Mouse (Mus musculus): ENCODE measurements around the gene Cntf. TPM values are rescaled to one million over a fixed set of nuclear protein-coding genes. Genes with fewer than 3 reads are reported as not detected.

Gene Cntf
- 1 to 10 TPM; 4.4 to 4.5 TPM for total RNA-seq (2021)
- long read RNA-seq, experiment 1 = 0 reads
- long read RNA-seq, experiment 2 = 0 reads

DNA sequence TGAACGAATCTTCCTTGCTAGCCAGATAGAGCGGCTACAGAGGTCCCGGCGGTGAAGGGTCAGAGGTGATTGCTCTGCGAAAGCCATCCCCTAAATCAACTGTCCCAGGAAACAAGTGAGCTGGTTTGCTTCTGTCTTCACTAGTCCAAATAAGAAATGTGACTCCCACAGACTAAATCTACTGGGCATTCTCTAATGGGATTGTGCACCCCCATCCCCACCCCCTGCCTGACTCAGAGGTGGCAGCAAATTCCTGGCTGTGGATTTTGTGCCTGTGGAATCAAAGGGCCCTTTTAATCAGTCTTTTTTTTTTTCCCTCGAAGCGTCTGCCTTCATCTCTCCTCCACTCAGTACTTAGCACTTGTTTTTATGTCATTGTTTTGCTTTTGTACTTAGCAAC is at the start of gene Cntf:
Gene Cntf, minus strand, starts transcription at position 325 of the 400 bp plus-strand sequence.
- no peak for DNase-seq (ENCODE audit: low spot score in 2 of 2)

DNA sequence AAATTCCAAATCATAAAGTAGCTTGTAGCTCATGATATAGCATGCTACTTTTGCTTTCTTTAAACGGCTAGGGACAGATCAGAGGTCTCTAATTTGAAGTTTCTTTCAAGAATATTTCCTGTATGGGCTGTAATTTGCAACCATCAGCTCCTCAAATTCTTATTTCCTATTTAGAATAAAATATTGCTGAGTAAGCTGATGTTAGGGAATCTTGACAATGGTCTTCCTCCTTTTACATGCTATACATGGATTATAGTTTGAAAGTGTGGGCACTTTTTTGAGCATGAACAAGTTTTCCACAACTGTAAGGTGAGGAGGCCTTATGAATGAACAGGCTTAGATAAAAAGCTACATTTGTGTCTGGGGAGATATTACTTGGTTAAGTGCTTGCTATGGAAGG is 48.5 kb upstream of the Cntf start:
- DNase-seq (ENCODE audit: low spot score in 2 of 2) = no peak

DNA sequence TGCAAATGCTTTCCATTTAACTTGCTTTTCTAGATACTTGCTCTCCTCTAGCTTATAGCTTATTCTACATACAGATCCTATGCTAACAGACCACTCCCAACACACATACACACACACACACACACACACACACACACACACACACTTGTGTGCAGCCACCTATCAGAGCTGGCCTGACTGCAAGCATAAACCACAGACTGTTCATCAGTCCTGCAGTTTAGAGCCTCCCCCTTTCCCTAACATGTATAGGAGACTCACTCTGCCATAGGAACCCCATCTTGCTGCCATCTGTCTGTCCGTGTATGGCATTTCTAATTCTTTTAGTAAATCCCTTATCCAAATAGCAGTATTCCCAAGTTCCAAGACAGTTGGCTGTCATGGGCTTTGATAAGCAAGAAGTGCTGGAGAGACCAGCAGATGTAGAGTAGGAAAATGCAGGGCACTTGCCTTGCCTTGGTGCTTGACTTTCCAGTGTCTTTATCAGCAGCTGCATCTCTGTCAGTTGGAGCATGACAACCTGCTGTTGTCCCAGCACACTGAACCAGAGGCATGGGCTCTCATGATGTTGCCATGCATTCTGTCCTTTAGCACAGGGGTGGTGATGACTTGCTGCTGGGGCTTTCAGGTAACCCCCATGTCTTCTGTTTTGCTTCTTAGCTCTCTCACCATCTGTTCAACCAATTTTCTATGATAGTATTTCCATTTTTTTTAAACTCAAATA is 47.4 kb upstream of the Cntf start:
- no peak for DNase-seq (ENCODE audit: low spot score in 2 of 2)

DNA sequence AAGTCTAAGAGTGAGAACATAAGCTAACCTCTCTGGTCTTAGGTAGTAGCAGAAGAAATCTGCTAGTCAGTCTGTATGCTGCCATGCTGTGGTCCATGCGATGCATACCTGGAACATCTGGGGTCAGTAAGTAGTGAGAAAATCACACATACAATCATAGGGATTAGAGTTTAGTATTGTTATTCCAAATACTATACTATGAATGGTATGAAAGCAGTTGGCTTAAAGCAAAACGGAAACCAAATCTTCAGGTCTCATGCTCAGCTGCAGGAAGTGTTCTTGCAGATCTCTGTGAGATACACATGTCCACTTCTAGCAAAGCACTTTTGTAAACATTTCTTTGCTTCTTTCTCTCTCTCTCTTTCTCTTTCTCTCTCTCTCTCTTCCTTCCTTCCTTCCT is 40.8 kb upstream of the Cntf start:
- no peak for DNase-seq (ENCODE audit: low spot score in 2 of 2)

DNA sequence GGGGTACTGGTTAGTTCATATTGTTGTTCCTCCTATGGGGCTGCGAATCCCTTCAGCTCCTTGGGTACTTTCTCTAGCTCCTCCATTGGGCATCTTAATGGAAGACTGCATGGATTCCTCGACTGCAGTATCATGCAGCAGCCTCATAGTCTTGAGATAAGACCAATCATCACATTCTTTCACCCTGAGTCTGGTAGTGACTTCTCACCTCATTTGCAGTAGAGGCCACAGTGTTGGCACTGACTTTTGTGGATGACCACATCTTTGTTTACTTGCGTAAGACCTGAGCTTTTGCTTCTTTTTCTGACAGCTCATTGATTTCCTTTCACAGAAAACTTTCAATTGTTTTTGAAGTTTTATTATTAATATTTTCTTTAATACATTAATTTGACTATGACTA is 40.3 kb upstream of the Cntf start:
- DNase-seq (ENCODE audit: low spot score in 2 of 2) = no peak

DNA sequence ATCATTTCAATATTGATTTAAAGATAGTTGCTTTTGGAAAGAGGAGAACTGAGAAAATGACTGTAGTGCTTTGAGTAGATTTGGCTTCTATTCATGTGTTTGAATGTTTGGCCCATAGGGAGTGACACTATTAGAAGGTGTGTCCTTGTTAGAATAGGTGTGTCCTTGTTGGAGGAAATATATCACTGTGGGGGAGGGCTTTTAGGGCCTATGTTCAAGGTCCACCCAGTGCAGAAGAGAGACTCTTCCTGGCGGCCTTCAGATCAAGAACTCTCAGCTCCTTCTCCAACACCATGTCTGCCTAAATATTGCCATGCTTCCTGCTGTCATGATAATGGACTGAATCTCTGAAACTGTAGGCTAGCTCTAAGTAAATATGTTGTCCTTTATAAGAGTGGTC is 38.8 kb upstream of the Cntf start:
- DNase-seq (ENCODE audit: low spot score in 2 of 2) = no peak

DNA sequence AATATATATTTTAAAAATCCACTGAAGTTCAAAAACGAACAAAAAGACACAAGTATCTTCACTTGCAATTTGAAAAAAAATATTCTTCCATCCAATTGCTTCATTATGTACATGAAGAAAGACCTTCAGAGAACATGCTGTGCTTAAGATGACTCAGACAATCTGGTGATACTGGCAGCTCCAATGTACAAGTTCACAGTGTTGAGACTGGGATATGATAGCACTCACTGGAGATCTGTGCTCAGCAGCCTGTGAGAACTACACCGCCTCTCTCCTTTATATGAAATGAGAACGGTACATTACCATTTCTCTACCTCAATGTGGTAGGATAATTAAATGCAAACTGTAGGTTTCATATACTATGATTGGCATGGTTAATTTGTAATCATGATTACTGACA is 37.4 kb upstream of the Cntf start:
- no peak for DNase-seq (ENCODE audit: low spot score in 2 of 2)

DNA sequence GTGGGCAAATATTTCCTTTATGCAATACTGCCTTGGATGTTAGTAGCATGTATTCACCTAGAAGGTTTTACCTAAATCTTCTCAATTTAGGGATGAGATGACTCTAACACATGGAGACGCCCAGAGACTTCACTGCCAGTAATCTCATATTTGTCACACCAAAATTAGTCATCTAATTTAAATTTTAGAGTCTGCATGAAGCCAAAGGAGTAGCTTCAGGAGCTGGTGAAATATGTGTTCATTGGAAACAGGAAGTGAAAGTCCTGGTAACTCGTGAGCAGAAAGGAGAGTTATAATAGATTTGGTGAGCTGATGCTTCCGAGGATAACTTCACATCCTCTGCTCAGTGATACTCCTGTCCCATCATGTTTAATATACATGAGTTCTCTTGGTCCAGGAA is 35.6 kb upstream of the Cntf start:
- no peak for DNase-seq (ENCODE audit: low spot score in 2 of 2)

DNA sequence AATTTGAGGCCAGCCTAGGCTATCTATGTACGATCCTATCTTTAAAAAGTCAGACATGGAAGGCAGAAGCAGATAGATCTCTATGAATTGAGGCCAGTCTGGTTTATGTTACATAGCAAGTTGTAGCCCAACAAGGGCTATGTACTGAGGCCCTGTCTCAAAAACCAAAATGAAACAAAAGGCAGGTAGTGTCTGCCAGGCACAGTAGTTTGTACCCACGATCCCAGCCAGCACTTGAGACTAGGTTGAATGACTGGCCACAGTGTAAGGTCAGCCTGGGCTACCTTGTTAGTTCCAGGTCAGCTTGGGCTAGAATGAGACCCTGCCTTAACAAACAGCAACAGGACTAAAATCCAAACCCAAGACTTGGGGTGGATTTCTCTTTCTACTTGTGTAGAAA is 35.2 kb upstream of the Cntf start:
- DNase-seq (ENCODE audit: low spot score in 2 of 2) = no peak

DNA sequence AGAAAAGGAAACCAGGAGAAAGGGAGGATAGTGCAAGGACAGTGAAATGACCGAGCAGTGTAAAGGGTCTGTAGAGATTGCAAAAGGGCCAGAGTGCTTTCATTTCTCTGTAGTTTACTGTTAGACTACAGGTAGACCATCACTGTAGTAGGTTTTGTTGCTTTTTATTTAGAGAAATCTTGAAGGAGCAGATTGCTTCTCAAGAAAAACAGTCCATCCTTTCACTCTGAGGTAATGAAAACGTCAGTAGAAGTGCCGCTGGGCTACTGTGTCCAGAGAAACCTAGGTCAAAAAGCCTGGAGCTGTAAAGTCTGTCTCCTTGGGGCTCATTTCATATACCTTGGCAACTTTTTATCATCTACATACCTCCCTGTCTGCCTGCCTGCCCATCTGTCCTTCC is 33.6 kb upstream of the Cntf start:
- DNase-seq (ENCODE audit: low spot score in 2 of 2) = no peak

DNA sequence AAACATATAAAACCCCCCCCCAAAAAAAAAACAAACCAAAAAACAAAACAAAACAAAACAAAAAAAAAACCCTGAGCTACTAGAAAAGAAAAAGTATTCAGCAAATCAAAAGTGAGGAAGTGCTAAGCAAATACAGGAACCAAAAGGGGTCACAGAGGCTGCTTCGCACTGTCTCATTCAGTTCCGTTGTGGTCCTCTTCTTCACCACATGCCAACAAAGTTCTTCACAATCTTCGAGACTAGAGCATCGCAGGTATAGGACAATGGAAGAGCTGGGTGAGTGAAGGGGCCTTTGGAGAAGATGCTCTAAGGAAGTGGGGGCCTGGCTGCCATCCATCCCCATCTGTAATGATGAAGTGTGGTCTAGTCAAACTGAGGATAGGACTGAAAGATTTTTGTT is 33.0 kb upstream of the Cntf start:
- DNase-seq (ENCODE audit: low spot score in 2 of 2) = no peak

DNA sequence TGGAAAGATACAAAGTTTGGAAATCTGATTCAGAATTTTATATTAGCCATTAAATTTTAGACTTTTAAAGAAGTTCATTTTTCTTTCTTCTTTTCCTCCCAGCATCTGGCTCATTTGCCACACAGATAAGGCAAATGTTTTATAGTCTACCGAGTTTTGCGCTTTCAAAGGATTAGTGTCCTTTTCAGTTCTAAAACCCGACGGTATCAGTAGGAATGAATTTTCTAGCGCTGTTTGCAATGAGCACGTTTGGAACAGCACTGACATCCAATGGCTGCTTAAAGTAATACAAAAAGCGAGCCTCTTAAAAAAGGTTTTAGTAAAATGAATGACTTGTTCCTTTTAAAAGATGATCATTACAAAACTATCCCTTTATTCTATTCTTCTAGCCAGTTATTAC is 31.6 kb upstream of the Cntf start:
- no peak for DNase-seq (ENCODE audit: low spot score in 2 of 2)

DNA sequence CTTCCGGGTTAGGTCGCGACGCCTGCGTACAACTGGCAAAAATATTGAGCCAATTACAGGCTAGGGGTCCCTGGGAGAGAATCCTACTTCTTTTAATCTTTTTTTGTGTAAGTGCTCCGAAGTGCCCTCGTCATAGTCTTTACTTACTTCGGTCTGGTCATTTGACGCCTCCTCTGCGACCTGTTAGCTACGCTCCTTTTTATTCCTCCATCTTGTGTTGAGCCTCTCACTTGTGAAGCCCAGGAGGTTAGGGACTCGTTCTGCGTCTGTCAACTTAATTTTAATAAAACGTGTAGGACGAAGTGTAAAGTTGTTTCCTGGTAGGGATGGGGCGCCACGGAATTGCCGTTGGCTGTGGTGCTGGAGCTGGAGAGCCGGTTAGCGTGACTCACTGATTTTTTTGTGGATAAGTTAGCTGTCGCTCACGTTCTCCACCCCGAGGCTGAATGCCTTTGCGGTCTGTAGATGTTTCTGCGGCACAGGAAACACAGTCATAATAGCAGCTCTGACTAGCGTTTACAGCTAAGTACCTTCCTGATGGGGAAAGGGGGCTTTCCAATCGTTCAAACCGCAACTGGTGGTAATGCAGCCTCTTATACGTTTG is 31.0 kb upstream of the Cntf start:
- DNase-seq (ENCODE audit: low spot score in 2 of 2) = peak in 1 of 2 experiments; percentile 37

DNA sequence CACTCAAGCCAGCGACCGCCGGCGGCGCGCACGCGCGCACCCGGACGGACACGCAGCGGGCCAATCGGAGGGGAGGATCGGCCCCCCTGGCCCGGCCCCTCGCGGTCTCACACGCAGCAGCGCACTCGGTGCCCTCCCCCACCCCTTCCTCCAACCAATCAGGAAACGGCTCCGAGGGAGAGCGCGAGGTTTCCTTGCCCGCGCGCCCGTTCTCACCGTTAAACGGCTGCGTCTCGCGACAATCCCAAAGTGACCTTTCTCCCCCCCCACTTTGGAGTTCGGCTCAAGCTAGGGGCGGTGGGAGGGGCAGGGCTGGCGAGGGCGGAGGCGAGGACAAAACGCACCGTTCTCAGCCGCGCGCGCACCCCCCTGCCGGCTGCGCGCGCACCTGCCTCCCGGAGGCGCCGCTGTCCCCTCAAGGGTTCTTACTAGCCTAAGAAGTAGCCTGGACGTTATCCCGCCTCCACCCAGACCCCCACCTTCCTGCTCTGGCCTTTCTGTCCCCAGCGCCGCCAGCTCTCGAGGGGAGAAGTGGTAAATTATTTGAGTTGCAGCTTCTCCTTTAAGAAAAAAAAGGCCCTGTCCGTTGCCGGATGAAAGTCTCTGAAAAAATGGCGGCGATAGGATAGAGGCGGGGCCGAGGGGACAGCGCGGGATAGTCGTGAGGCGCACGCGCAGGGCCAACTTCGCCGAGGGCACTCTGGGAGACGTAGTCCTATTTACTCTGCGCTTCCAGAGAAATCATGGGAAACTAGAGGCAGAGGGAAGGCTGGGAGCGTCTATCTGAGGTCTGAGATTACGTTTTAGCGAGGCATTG is 30.3 kb upstream of the Cntf start, which contains the start of the genes Zfp91 and Lpxn:
Gene Zfp91, minus strand, starts transcription at position 616 of the 817 bp plus-strand sequence.
Gene Lpxn, plus strand, starts transcription at position 683 of the 817 bp plus-strand sequence.
- DNase-seq (ENCODE audit: low spot score in 2 of 2) = peak; percentile 92 to 95

DNA sequence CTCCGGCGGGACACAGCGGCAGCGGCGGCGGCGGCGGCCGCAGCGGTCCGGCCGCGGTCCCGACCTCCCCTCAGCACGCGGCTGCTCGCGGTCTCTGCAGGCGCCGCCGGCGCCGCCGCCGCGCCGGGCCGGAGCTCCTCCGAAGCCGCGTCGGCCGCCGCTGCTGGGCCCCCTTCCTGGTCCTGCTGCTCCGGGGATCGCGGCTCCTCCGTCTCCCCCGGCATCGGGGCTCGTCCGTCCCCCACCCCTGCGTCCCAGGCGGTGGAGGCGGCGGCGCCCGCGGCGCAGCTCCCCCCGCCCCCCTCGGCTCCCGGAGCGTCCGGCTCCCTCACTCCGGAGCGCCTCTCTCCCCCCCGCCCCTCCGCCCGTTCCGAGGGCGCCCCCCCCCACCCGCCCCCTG is 29.7 kb upstream of the Cntf start:
- no peak for DNase-seq (ENCODE audit: low spot score in 2 of 2)

DNA sequence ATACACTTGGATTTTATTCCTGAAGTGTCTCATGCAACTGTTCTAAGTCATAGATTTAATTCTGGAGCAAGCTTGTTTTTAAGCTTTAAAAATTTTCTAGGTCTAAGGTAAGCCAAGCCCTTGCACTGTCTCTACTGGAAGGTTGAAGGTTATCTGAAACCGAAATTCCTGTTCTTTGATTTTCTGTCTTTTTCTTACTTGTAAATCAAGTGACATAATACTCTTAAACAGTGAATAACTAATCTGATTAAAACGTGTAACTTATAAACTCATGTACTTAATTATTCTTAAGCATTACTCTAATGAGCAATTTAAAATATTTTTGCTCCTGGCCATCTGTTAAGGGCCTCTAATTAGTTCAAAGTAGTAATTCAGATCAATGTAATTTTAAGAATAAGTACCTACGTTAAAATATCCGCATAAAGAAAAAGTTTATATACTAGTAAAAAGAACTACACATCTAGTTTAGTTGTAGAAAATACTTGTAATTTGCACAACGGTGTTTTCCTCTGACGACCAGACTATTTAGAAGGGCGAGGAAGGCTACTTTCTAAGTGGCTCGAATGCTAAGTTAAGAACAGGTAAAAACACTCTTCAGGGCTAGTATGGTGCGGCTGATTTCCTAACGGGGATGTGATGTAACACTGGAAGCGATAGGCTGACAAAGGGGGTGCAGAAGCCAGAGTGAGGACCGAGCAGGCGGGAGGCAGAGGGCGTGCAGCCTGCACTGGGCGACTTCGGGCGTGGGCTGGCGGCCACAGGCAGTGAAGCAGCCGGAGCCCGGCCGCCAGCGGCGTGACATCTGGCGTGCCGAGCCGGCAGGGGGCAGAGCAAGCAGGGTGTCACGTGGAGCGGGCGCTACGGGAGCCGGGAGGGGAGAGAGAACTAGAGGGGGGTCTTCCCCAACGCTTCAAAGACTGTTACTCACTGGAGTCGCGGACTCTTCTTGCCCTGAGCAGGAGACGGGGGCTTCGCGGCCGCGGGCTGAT is 28.9 kb upstream of the Cntf start:
- DNase-seq (ENCODE audit: low spot score in 2 of 2) = peak; percentile 82 to 87

DNA sequence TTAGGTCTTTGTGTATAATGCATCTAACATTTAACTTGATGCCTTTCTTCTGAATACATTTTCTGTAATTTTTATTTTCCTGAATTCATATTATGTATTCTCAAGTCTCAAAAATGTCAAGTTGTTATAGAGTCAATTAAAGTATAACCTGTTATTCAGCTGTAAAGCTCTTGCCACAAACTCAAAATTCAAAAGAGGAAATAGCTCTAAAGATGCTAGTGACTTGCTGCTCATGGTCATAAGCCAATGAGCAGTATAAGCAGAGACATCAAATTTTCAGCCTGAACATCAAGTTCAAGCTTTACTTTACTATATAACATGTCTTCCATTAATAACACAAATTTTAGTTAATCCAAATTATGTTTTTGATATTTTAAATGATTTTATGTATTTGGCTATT is 26.9 kb upstream of the Cntf start:
- no peak for DNase-seq (ENCODE audit: low spot score in 2 of 2)

DNA sequence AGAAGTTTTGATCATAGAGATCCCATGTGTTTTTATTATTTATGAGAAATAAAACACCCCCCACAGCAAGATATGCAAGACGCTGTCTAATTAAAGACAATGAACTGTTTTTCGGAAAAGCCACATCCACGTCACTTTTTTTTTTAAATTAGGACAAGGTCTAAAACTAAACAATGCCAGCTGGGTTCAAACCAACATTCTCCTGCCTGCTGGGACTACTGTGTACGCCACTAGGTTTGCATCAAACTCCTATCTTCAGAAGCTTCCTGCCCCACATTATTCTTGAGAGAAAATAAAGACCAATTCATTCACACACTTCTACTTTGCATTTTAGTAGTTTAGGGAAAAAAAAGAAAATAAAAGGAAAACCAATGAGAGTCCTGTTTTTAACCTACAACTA is 22.3 kb upstream of the Cntf start:
- no peak for DNase-seq (ENCODE audit: low spot score in 2 of 2)

DNA sequence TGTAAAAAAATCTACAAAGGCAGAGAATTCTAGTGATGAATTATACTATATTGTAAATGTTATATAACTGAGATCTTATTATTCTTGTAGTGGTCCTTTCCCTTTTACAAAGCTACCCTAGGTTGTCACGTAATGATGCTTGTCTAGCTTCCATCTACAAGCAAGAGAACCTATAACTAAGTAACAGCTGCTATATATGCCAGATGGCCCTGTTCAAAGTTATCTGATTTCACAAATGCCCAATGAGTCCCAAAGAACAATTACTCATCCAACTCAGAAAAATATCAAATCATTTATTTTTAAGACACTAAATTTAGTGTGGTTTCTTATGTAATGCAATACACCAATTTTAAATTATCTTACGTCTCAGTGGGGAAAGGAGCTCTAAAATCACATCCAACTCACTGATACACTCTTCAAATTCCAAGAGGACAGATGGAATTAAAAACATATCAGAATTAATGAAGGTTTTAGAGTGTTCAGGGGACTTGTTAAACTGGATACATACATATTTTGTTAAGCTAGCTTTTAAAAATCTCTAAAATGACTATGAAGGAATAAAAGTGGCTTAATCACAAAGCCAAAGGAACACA is 21.5 kb upstream of the Cntf start:
- DNase-seq (ENCODE audit: low spot score in 2 of 2) = no peak

DNA sequence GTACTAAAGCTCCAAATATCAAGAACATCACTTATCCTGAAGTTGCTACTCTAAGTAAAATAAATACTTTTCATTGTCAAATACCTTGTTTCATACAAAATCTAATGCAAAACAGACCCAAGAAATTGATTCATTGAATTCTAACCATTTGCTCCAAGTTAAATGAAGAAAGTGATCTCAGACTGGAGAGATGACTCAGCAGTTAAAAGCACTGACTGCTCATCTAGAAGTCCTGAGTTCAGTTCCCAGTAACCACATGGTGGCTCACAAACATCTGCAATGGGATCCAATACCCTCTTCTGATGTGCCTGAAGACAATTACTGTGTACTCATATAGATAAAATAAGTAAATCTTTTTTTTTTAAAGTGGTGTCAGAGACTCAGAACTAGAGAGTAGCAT is 15.0 kb upstream of the Cntf start:
- no peak for DNase-seq (ENCODE audit: low spot score in 2 of 2)
